Mouse (Mus musculus): ENCODE results near the gene Manbal.

DNA sequence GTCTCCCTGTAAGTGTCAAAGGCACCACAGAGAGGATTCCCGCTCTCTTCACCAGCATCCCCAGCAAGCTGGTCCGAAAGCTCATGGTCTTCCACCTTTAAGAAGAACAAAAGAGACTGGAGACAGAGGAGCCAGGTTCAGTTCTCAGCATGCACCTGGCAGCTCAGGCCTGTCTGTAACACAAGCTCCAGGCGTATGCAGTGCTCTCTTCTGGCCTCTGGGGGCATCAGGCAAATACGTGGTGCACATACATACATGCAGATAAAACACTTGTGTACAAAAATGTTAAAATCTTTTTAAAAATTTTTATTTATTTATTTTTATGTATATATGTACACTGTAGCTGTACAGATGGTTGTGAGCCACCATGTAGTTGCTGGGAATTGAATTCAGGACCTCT lies 31.1 kb downstream of the Manbal start:
- TF ChIP-seq CTCF (IDR thresholded peaks at IDR 0.05; ENCODE audit: low read depth, low read length): no peak
- no peak for TF ChIP-seq GATA1 (IDR thresholded peaks at IDR 0.05; ENCODE audit: borderline replicate concordance, low read length)

Data from G1E (cell line).